Mouse (Mus musculus): Measurements from ENCODE around the gene Cers5.

DNA sequence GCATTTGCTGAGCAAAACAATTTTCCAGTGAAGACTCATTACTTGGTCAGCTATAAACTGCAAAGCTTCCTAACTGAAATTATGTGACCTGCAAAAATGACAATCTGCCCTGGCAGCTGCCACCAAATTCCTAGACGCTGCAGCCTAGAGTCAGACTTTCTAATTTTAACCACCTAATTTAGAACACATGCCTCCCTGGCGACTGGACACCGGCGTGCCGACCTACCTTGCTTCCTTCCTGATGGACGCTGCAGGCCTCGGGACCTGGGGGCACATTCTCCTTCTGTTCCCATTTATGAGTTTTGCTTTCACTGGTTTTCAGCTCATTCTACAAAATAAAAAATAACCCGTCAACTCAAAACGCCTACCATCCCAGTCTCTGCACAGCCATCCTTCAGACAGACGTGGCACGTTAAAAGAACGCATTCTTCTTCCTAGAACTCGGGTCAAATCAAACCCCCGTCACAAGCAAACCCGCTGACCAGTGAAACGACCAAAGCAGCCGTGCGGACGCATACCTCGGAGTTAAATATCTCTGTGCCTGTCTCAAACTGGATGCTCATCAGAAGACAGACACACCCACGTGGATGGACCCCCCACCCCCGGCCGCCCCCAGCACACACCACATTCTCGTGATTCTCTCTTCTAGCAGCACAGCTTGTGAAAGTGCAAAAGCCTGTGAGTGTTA, 29.3 kb upstream of the Cers5 start:
- TF ChIP-seq CTCF (IDR thresholded peaks at IDR 0.05; ENCODE audit: insufficient read depth, low read depth, low read length) = no peak
- TF ChIP-seq POLR2A (IDR thresholded peaks at IDR 0.05; ENCODE audit: insufficient read depth, low read depth, low read length) = no peak
